Mouse (Mus musculus) 3134 (cell line): ENCODE data around the gene Mst1r.
A peak's percentile ranks its signal among the peaks of the same experiment; 100 is the strongest.

ENCODE experiments used
- DNase-seq: peaks from one replicate; pipeline ENCODE4 v3.0.0-alpha.2; 2011; ENCODE audit warnings: low spot score; ENCODE audit not compliant: insufficient read length; ENCODE audit errors: extremely low read depth

The Mst1r gene

GRCm38 (mm10) chr9:107949922-107950235 lies 43.2 kb downstream of the Mst1r start, which contains the start of gene Traip:
Traip (plus strand) TSS chr9:107950136.
- DNase-seq, result no peak

- DNase-seq, result peak; percentile 81
Measured at GRCm38 (mm10) chr9:107950460-107951355, 44.0 kb downstream of the Mst1r start.

- no peak for DNase-seq
Measured at GRCm38 (mm10) chr9:107955613-107956289, 49.1 kb downstream of the Mst1r start.

- no peak for DNase-seq
Measured at GRCm38 (mm10) chr9:107957141-107957540, 50.5 kb downstream of the Mst1r start.

- DNase-seq, result no peak
Measured at GRCm38 (mm10) chr9:107959896-107960295, 53.2 kb downstream of the Mst1r start.

- DNase-seq, result no peak
Measured at GRCm38 (mm10) chr9:107960928-107961327, 54.3 kb downstream of the Mst1r start.

- no peak for DNase-seq
Measured at GRCm38 (mm10) chr9:107961351-107961762, 54.7 kb downstream of the Mst1r start.

GRCm38 (mm10) chr9:107961881-107962280 lies 55.2 kb downstream of the Mst1r start:
- no peak for DNase-seq

GRCm38 (mm10) chr9:107962916-107963315 lies 56.2 kb downstream of the Mst1r start:
- no peak for DNase-seq

GRCm38 (mm10) chr9:107963700-107964099 lies 57.0 kb downstream of the Mst1r start:
- peak; percentile 33 for DNase-seq

GRCm38 (mm10) chr9:107964681-107965080 lies 58.0 kb downstream of the Mst1r start:
- no peak for DNase-seq

- no peak for DNase-seq
Measured at GRCm38 (mm10) chr9:107966676-107967075, 60.0 kb downstream of the Mst1r start.

- DNase-seq, result no peak
Measured at GRCm38 (mm10) chr9:107967437-107967836, 60.8 kb downstream of the Mst1r start.

GRCm38 (mm10) chr9:107968531-107968930 lies 61.9 kb downstream of the Mst1r start:
- DNase-seq, result no peak
